Mouse (Mus musculus) layer of hippocampus, postnatal 14 days (tissue): ENCODE data around the gene Rassf1. TPM values are rescaled to one million over a fixed set of nuclear protein-coding genes. Genes with fewer than 3 reads are reported as not detected.

Source experiments
- DNase-seq, 2 experiments: peaks; one replicate each; pipeline ENCODE4 v3.0.0; 2021 to 2022; ENCODE audit warnings: low spot score in 2 of 2, mixed read lengths in 1 of 2
- total RNA-seq, 2 experiments: library from RNA; stranded (reverse); gene quantifications; 2 replicates each; pipeline ENCODE4 v1.2.3; 2021

Gene Rassf1
- total RNA-seq, 2 experiments from 2014 or later, result 14.5 to 16.0 TPM

- no peak for DNase-seq
These were observed 11.4 kb upstream of the Rassf1 start for GRCm38 (mm10) chr9:107539940-107540339.

GRCm38 (mm10) chr9:107540420-107540819, 10.9 kb upstream of the Rassf1 start:
- DNase-seq, result no peak

GRCm38 (mm10) chr9:107541005-107541404, 10.3 kb upstream of the Rassf1 start:
- DNase-seq, result no peak

GRCm38 (mm10) chr9:107541474-107542351, 9.6 kb upstream of the Rassf1 start, which contains the start of the genes Cyb561d2 and Nprl2:
Cyb561d2 (minus strand) TSS chr9:107542193.
Nprl2 (plus strand) TSS chr9:107542226.
- DNase-seq, result peak; percentile 94 to 95

- no peak for DNase-seq
These were observed 9.0 kb upstream of the Rassf1 start for GRCm38 (mm10) chr9:107542352-107542686.

GRCm38 (mm10) chr9:107542721-107543120, 8.6 kb upstream of the Rassf1 start:
- no peak for DNase-seq

- DNase-seq, result no peak
These were observed 8.1 kb upstream of the Rassf1 start for GRCm38 (mm10) chr9:107543299-107543698.

- no peak for DNase-seq
These were observed 7.1 kb upstream of the Rassf1 start for GRCm38 (mm10) chr9:107544196-107544700.

- DNase-seq, result no peak
These were observed 6.6 kb upstream of the Rassf1 start for GRCm38 (mm10) chr9:107544729-107545128.

GRCm38 (mm10) chr9:107545199-107545598, 6.2 kb upstream of the Rassf1 start:
- no peak for DNase-seq

- peak in 1 of 2 experiments; percentile 78 for DNase-seq
These were observed 5.8 kb upstream of the Rassf1 start for GRCm38 (mm10) chr9:107545602-107546001.

- DNase-seq, result peak; percentile 79 to 85
These were observed 4.3 kb upstream of the Rassf1 start, which contains the start of gene Zmynd10 for GRCm38 (mm10) chr9:107547026-107547425. Zmynd10 (plus strand) TSS chr9:107547298.

GRCm38 (mm10) chr9:107547957-107548356, 3.4 kb upstream of the Rassf1 start:
- no peak for DNase-seq

- DNase-seq, result no peak
These were observed 2.5 kb upstream of the Rassf1 start for GRCm38 (mm10) chr9:107548820-107549219.

GRCm38 (mm10) chr9:107549297-107550074, 1.9 kb upstream of the Rassf1 start:
- DNase-seq, result no peak

GRCm38 (mm10) chr9:107550491-107551116, 751 bp upstream of the Rassf1 start:
- DNase-seq, result no peak

- DNase-seq, result no peak
These were observed 568 bp downstream of the Rassf1 start for GRCm38 (mm10) chr9:107551890-107552355.

- no peak for DNase-seq
These were observed 1.5 kb downstream of the Rassf1 start for GRCm38 (mm10) chr9:107552690-107553393.

GRCm38 (mm10) chr9:107553541-107554318, 2.4 kb downstream of the Rassf1 start:
- DNase-seq, result no peak
